Mouse (Mus musculus) left cerebral cortex, adult 2 months (tissue): Measurements from ENCODE around the gene 2510002D24Rik. TPM values are rescaled to one million over a fixed set of nuclear protein-coding genes. Genes with fewer than 3 reads are reported as not detected.
"Not testable (repeated sequence)": the region's sequence is repeated elsewhere in the genome, so short reads cannot be mapped to it uniquely, and the experiment has no call there.

Experiments used
- DNase-seq, 2 experiments: peaks; one replicate each; pipeline ENCODE4 v3.0.0; 2021 to 2022; ENCODE audit warnings: low spot score in 2 of 2, mixed read lengths in 1 of 2; ENCODE audit errors: extremely low spot score in 1 of 2
- H3K27ac ChIP-seq: fragments of 200-600 bp; 2 replicates; pipeline ENCODE4 v1.8.1; 2022
- H3K4me3 ChIP-seq: fragments of 200-600 bp; 2 replicates; pipeline ENCODE4 v1.8.1; 2022
- CTCF ChIP-seq: fragments of 200-600 bp; IDR thresholded peaks from 2 replicates; pipeline ENCODE4 v1.8.1; 2022; ENCODE audit warnings: antibody characterized with exemption, mild to moderate bottlenecking, moderate library complexity
- intact Hi-C: fragments of 180-260 bp; cut with DNase I; formaldehyde crosslinking; loops from one replicate; pipeline ENCODE4 v1.15.1; 2025
- total RNA-seq, 2 experiments: library from RNA; stranded (reverse); gene quantifications; 2 replicates each; pipeline ENCODE4 v1.2.3; 2021

Gene 2510002D24Rik
- total RNA-seq, 2 experiments from 2014 or later: 24.7 to 28.3 TPM

DNA sequence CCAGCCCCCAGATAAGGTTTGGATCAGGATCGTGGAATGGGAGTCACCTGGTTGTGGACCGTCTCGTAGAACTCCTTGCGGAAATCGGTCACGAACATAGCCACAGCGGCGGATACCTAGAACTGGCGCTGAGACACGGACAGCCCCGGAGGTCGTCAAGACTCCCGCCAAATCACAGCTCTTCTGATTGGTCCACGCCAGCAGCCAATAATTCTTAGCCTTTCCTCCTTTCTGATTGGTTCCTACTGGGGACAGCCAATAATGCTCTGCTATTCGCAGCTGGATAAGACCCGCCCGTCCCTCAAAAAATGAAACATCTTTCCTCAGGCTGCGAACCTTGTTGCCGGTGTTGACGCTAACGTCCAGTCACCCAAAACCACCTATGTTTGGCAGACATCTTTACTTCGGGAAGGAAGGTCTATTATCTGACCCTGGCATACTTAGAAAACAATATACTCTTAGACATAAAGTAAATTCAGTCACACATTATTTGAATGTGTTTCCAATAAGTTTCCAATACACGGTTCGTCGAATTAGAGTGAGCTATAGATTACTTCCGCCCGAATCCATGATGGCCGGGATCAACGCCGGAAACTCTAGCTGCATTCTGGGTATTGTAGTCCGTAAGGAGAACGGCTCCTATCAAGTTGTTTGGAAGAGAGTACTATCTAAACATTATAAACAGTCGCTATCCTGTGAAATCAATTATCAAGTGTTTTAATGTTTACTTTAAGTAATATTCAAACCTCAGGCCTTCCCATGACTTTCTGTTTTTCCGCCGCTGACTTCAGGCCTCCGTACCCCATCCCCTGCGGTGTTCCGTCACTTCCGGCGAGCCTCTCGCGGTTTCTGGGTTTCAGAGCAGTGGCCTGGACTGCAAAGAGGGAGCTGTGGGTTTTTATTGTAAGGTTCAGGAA is 24.7 kb upstream of the 2510002D24Rik start, which contains the start of the genes Ufd1 and Cdc45:
Gene Ufd1 (plus strand): TSS at position 312 of the 917 bp plus-strand sequence.
Gene Cdc45 (minus strand): TSS at position 520 of the 917 bp plus-strand sequence.
- TF ChIP-seq CTCF: no peak
- H3K27ac ChIP-seq: peak within 1 kb of the TSS; percentile 95
- DNase-seq: peak; percentile 76 to 85
- intact Hi-C loops: no loop called here
- peak within 1 kb of the TSS; percentile 62 for H3K4me3 ChIP-seq

DNA sequence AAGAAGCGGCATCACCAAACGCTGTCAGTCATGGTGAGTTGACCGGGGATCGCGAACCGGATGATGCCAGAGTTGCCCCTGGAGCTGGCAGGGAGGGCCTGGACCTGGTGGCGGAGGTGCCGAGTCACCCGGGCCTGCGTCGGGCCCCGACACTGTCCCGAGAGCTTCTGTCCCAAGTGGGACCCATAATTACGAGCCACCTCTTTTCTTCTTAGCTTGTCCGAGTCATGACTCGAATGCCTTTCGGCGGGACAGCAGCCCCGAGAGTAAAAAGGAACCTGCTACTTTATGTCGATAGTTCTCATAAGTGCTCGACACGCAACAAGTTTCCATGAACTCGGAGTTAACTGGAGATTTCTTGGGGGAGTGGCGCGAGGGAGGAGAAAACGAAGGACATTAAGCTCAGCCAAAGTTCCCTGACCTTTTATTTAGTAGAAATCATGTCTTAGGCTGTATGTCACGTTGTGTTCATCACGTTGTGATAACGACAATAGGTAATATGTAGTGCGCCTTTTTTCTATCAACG is 23.9 kb upstream of the 2510002D24Rik start:
- H3K4me3 ChIP-seq: peak overlapping the region; percentile 62
- DNase-seq: no peak
- intact Hi-C loops: no loop called here
- H3K27ac ChIP-seq: peak overlapping the region; percentile 95
- no peak for TF ChIP-seq CTCF

DNA sequence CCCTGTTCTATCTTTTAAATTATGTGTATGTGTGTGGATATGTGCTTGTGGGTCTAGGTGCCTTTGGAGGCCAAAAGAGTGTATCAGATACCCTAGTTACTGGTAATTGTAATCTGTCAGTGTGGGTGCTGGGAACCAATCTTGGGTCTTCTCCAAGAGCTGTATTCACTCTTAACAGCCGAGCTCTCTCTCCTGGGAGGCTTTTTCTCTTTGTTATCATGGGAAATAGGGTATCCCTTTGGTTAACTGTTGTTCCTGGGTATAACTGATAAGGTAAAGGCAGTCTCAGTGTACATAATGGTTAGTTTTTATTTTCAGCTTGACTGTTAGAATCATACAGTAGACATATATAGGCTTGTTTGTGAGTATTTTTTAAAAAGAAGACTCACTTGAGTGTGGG is 14.0 kb upstream of the 2510002D24Rik start:
- Histone ChIP-seq H3K27ac (peak overlapping the region; percentile 15), H3K4me3 (no peak overlapping the region)
- intact Hi-C loops: no loop called here
- no peak for TF ChIP-seq CTCF
- DNase-seq: no peak

DNA sequence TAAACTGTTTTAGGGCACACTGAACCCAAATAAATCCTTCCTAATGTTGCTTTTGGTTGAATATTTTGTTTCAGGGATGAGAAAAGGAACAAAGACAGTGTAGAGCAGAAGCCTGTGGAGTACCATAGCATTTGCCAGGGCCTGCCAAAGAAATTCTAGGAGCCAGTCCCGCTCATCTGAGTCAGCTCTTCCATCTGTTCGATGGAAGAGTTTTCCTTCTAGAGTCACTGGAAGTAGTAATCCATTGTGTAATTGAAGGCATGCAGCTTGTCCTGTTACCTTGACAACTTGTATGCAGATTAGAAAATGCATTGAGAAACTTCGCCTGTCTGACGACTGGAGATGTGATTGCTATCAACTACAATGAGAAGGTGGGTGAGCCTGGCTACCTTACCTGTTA is 13.5 kb upstream of the 2510002D24Rik start:
- DNase-seq: no peak
- Histone ChIP-seq H3K4me3 (no peak overlapping the region), H3K27ac (peak overlapping the region; percentile 32; the same call in 1 of the 2 replicates)
- intact Hi-C loops: no loop called here
- no peak for TF ChIP-seq CTCF

DNA sequence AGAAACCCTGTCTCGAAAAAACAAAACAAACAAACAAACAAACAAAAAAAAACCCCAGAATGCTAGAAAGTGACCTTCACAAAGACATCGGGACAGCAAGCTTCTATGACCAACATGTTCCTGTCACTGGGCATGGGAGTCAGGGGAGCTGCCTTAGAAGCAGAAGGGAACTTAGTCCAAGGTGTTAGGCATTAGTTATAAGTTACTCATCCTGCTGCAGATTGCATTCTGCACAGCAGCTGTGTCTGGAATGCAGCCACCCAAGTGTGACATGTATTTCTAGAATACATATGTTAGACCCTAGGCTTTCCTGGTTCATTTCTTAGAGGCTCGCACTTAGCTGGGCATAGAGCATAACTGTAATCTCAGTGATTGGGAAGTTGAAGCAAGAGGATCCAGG is 7.7 kb upstream of the 2510002D24Rik start:
- DNase-seq: no peak
- Histone ChIP-seq H3K4me3 (no peak overlapping the region), H3K27ac (no peak overlapping the region)
- no peak for TF ChIP-seq CTCF
- intact Hi-C loops: no loop called here

DNA sequence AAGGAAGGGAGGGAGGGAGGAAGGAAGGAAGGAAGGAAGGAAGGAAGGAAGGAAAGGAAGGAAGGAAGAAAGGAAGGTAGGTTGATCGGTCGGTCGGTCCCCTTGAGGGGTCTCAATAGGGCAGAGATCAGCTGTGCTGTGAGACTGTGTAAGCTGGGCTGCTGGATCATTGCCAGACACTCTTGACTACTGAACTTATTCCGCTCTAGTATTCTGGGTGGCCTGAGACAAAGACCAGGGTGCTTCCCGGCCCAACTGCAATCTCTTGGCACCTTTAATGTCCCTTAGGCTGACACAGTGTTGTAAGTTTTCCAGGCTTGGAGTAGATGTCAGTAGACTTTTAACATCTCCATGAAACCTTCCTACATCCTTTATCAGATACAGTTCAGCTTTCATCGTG is 7.3 kb upstream of the 2510002D24Rik start:
- intact Hi-C loops: no loop called here
- H3K4me3 ChIP-seq: no peak overlapping the region
- H3K27ac ChIP-seq: no peak overlapping the region
- no peak for TF ChIP-seq CTCF
- DNase-seq: no peak

DNA sequence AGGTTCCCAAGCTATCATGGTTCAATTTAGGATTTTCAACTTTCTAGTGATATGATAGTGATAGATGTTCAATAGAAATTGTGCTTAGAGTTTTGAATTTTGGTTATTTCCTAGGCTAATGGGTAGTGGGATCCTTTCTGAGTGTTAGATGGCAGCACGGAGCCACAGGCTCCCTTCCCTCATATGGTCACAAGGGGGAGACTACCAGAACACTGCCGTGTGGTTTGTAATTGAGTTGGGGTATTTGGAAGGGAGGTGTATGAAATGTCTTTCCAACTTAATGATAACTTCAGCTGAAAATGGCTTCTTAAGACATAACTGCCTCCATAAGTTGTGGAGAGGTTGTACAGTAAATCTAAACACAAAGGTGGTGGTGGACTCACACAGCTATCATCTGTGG is 2.9 kb upstream of the 2510002D24Rik start:
- no peak for DNase-seq
- TF ChIP-seq CTCF: peak; percentile 12
- H3K4me3 ChIP-seq: no peak overlapping the region
- intact Hi-C loops: no loop called here
- no peak overlapping the region for H3K27ac ChIP-seq

DNA sequence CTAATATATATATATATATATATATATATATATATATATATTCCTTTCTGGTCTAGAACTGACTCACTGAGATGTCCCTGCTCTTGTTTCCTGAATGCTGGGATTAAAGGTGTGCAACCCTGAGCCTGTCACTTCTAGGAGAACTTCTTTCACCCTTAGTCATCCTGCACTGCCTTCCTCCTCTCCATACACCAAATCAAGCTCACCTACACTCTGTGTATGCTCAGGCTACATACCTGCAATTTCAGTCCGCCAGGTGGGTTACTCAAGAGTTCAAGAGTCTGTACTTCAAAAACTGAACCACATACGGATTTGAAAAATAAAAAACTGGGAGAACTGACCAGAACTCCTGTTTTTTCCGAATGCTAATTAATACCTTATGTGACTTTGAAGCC is 308 bp upstream of the 2510002D24Rik start:
- Histone ChIP-seq H3K4me3 (peak overlapping the region; percentile 58), H3K27ac (no peak overlapping the region; the same call in 1 of the 2 replicates)
- intact Hi-C loops: no loop called here
- DNase-seq: no peak
- TF ChIP-seq CTCF: no peak

DNA sequence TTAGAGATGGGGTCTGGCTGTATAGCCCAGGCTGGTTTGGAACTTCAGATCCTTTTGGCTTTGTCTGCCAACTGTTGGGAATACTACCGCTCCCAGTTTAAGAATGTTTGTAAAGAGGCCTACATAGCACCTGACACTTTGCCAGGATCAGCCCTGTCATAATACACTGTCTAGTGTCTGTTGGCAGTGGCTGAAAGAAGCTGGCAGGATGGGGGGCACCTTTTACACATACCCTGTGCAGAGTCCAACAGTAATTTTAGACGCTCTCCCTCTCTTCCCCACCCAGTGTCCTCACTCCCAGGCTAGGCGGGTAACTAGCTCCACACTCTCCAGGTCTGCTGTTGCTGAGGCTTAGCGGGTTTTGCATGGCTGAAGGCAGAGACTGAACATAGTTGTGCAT is 2.0 kb downstream of the 2510002D24Rik start:
- intact Hi-C loops: no loop called here
- Histone ChIP-seq H3K4me3 (no peak overlapping the region), H3K27ac (no peak overlapping the region)
- TF ChIP-seq CTCF: no peak
- DNase-seq: no peak

DNA sequence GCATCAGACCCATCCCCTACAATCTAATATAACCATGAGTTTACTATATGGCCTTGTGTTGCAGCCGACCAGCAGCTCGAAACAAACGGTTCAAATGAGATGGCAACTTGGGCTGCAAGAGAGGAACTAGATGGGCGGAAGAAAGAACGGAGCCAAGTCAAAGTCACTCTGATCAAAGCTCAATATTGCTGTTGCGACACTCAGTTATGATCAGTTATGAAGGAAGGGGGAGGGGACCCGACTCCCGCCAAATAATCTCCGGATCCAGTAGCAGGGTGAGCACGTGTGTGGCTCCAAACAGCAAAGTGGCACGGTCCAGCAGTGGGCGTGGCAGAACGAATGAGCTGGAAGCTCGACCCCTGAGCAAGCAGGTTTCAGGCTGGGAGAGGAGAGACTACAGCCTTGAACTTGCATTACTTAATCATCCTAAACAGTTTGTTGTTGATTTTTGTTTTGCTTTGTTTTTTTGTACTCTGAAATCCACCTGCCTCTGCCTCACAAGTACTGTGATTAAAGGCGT is 10.0 kb downstream of the 2510002D24Rik start:
- no peak for DNase-seq
- no peak overlapping the region for H3K27ac ChIP-seq
- no peak for TF ChIP-seq CTCF
- intact Hi-C loops: no loop called here
- no peak overlapping the region for H3K4me3 ChIP-seq

DNA sequence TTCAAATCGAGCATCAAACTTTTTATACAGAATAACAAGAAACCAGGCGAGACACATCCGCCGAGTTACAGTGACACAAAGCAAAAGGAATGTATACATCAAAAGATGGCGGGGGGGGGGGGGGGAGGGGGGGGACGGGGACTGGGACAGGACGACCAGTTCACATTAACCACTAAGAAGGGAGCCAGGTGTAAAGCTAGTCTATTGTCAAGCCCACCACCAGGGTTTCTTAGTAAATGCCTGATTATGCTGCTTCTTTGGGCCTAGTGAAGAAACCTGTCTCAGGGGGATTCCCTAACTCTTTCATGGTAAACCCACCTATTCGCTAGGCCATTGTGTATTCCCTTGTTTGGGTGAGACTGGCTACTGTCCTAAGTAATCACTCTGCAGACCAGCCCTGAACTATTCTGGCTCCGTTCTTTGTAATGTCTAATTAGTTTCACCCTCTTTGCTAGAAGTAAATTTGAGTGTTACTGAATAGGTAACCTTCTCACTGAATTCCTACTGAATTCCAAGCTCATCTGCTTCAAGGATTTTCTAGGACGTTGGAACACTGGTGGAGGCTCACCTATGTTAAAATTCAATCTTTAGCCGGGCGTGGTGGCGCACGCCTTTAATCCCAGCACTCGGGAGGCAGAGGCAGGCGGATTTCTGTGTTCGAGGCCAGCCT is 13.3 kb downstream of the 2510002D24Rik start:
- H3K4me3 ChIP-seq, H3K27ac ChIP-seq, intact Hi-C loops, DNase-seq: not testable (repeated sequence)

DNA sequence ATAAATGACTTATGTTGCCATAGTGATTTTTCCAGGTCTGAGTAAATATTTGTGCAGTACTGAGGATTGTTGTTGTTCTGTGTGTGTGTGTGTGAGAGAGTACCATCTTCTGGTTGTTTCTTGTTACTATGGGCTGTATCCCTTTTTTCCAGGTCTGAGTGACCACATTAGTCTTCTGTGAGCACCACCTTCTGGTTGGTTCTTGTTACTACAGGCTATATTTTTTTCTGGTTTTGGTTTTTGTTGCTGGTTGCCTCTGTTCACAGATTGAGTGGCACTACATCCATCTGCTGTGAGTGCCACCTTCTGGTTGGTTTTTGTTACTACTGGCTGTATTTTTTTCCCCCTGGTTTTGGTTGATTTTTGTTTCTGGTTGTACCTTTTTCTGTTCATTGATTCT is 22.2 kb downstream of the 2510002D24Rik start:
- H3K27ac ChIP-seq: no peak overlapping the region
- no peak for DNase-seq
- H3K4me3 ChIP-seq: no peak overlapping the region
- peak; percentile 72 for TF ChIP-seq CTCF
- intact Hi-C loops: loop anchor here (5.0 kb wide), 1 partner anchor 161 kb away; no protein-coding TSS in a partner anchor
